Mouse (Mus musculus): ENCODE data around the gene Cdc34. TPM values are rescaled to one million over a fixed set of nuclear protein-coding genes. Genes with fewer than 3 reads are reported as not detected.

Gene Cdc34
- 110 TPM in 2 replicates for polyA plus RNA-seq (2012; rRNA removed)

- TF ChIP-seq CTCF (IDR thresholded peaks at IDR 0.05; ENCODE audit: extremely low read depth, insufficient read depth, low read length) (no peak), POLR2A (IDR thresholded peaks at IDR 0.05; ENCODE audit: extremely low read depth, insufficient read depth, low read length) (peak; percentile 79)
- no peaks in the 10 kb centered on the region; the same call in 1 of the 2 replicates for H3K4me1 ChIP-seq (ENCODE audit: control insufficient read depth, insufficient read depth, low read length)
- peak within 1 kb of the TSS; percentile 25; the same call in 1 of the 2 replicates for H3K27ac ChIP-seq (ENCODE audit: insufficient read depth, low read length)
- H3K4me3 ChIP-seq (ENCODE audit: insufficient read depth, low read length) = peak within 1 kb of the TSS; percentile 94
Observed at GRCm38 (mm10) chr10:79681591-79682245, at the start of gene Cdc34. Gene Cdc34, plus strand, starts transcription at chr10:79682195.

GRCm38 (mm10) chr10:79633006-79633777 lies 48.8 kb upstream of the Cdc34 start:
- no peak overlapping the region; the same call in 1 of the 2 replicates for H3K27ac ChIP-seq (ENCODE audit: insufficient read depth, low read length)
- no peak overlapping the region for H3K4me3 ChIP-seq (ENCODE audit: insufficient read depth, low read length)
- peaks cover 7% of the 10 kb centered on the region for H3K4me1 ChIP-seq (ENCODE audit: control insufficient read depth, insufficient read depth, low read length)
- no peak for TF ChIP-seq POLR2A (IDR thresholded peaks at IDR 0.05; ENCODE audit: extremely low read depth, insufficient read depth, low read length)
- no peak for TF ChIP-seq CTCF (IDR thresholded peaks at IDR 0.05; ENCODE audit: extremely low read depth, insufficient read depth, low read length)

- TF ChIP-seq CTCF (IDR thresholded peaks at IDR 0.05; ENCODE audit: extremely low read depth, insufficient read depth, low read length) (no peak), POLR2A (IDR thresholded peaks at IDR 0.05; ENCODE audit: extremely low read depth, insufficient read depth, low read length) (no peak)
- Histone ChIP-seq H3K4me1 (ENCODE audit: control insufficient read depth, insufficient read depth, low read length) (peaks cover 10% of the 10 kb centered on the region), H3K4me3 (ENCODE audit: insufficient read depth, low read length) (peak overlapping the region; percentile 58), H3K27ac (ENCODE audit: insufficient read depth, low read length) (no peak overlapping the region)
Observed at GRCm38 (mm10) chr10:79636287-79636686, 45.7 kb upstream of the Cdc34 start.

- peak; percentile 64 for TF ChIP-seq POLR2A (IDR thresholded peaks at IDR 0.05; ENCODE audit: extremely low read depth, insufficient read depth, low read length)
- no peak for TF ChIP-seq CTCF (IDR thresholded peaks at IDR 0.05; ENCODE audit: extremely low read depth, insufficient read depth, low read length)
- Histone ChIP-seq H3K4me3 (ENCODE audit: insufficient read depth, low read length) (peak within 1 kb of the TSS; percentile 58), H3K27ac (ENCODE audit: insufficient read depth, low read length) (peak within 1 kb of the TSS; percentile 94), H3K4me1 (ENCODE audit: control insufficient read depth, insufficient read depth, low read length) (peaks cover 10% of the 10 kb centered on the region)
Observed at GRCm38 (mm10) chr10:79637128-79638110, 44.6 kb upstream of the Cdc34 start, which contains the start of gene Shc2. Gene Shc2, minus strand, starts transcription at chr10:79637918.

- Histone ChIP-seq H3K27ac (ENCODE audit: insufficient read depth, low read length) (peak overlapping the region; percentile 94; the same call in 1 of the 2 replicates), H3K4me1 (ENCODE audit: control insufficient read depth, insufficient read depth, low read length) (peaks cover 3% of the 10 kb centered on the region), H3K4me3 (ENCODE audit: insufficient read depth, low read length) (peak overlapping the region; percentile 58)
- TF ChIP-seq CTCF (IDR thresholded peaks at IDR 0.05; ENCODE audit: extremely low read depth, insufficient read depth, low read length) (no peak), POLR2A (IDR thresholded peaks at IDR 0.05; ENCODE audit: extremely low read depth, insufficient read depth, low read length) (no peak)
Observed at GRCm38 (mm10) chr10:79638486-79639204, 43.4 kb upstream of the Cdc34 start.

GRCm38 (mm10) chr10:79645711-79646110 lies 36.3 kb upstream of the Cdc34 start, which contains the start of gene Odf3l2:
Gene Odf3l2, minus strand, starts transcription at chr10:79645738.
- no peaks in the 10 kb centered on the region for H3K4me1 ChIP-seq (ENCODE audit: control insufficient read depth, insufficient read depth, low read length)
- no peak within 1 kb of the TSS for H3K27ac ChIP-seq (ENCODE audit: insufficient read depth, low read length)
- H3K4me3 ChIP-seq (ENCODE audit: insufficient read depth, low read length) = no peak within 1 kb of the TSS
- TF ChIP-seq CTCF (IDR thresholded peaks at IDR 0.05; ENCODE audit: extremely low read depth, insufficient read depth, low read length) (no peak), POLR2A (IDR thresholded peaks at IDR 0.05; ENCODE audit: extremely low read depth, insufficient read depth, low read length) (no peak)

- Histone ChIP-seq H3K4me1 (ENCODE audit: control insufficient read depth, insufficient read depth, low read length) (no peaks in the 10 kb centered on the region), H3K4me3 (ENCODE audit: insufficient read depth, low read length) (no peak overlapping the region), H3K27ac (ENCODE audit: insufficient read depth, low read length) (no peak overlapping the region)
- peak; percentile 94 for TF ChIP-seq CTCF (IDR thresholded peaks at IDR 0.05; ENCODE audit: extremely low read depth, insufficient read depth, low read length)
- no peak for TF ChIP-seq POLR2A (IDR thresholded peaks at IDR 0.05; ENCODE audit: extremely low read depth, insufficient read depth, low read length)
Observed at GRCm38 (mm10) chr10:79649070-79649751, 32.8 kb upstream of the Cdc34 start.

GRCm38 (mm10) chr10:79652789-79653188 lies 29.2 kb upstream of the Cdc34 start:
- Histone ChIP-seq H3K4me1 (ENCODE audit: control insufficient read depth, insufficient read depth, low read length) (peaks cover 4% of the 10 kb centered on the region), H3K4me3 (ENCODE audit: insufficient read depth, low read length) (no peak overlapping the region)
- no peak for TF ChIP-seq CTCF (IDR thresholded peaks at IDR 0.05; ENCODE audit: extremely low read depth, insufficient read depth, low read length)
- TF ChIP-seq POLR2A (IDR thresholded peaks at IDR 0.05; ENCODE audit: extremely low read depth, insufficient read depth, low read length) = no peak

More at GRCm38 (mm10) chr10:79652789-79653188, 29.2 kb upstream of the Cdc34 start:
- H3K27ac ChIP-seq (ENCODE audit: insufficient read depth, low read length) = no peak overlapping the region

Measured in cortical plate, adult 2 months (tissue).